Mouse (Mus musculus): ENCODE measurements around the gene Habp2. TPM values are rescaled to one million over a fixed set of nuclear protein-coding genes. Genes with fewer than 3 reads are reported as not detected.
"Not testable (repeated sequence)": the region's sequence is repeated elsewhere in the genome, so short reads cannot be mapped to it uniquely, and the experiment has no call there.

Gene Habp2
- polyA plus RNA-seq, 1 experiment from 2014 or later: 0.16 TPM

- no peaks in the 10 kb centered on the region for H3K9me3 ChIP-seq
- H3K27me3 ChIP-seq: no peaks in the 10 kb centered on the region
- no peak overlapping the region for H3K9ac ChIP-seq
- H3K36me3 ChIP-seq: no peaks in the 10 kb centered on the region
- no peak overlapping the region for H3K27ac ChIP-seq (replicated peaks)
- ATAC-seq (ENCODE audit: low FRiP score, low read depth): no peak
- WGBS: 74% methylated on average over 3 of the region's 3 CpGs
- peaks cover 22% of the 10 kb centered on the region for H3K4me1 ChIP-seq (replicated peaks)
- H3K4me2 ChIP-seq: no peak overlapping the region
- no peak overlapping the region for H3K4me3 ChIP-seq
Measured at GRCm38 (mm10) chr19:56346016-56346415, 59.1 kb downstream of the Habp2 start.

- H3K9me3 ChIP-seq: no peaks in the 10 kb centered on the region
- H3K27ac ChIP-seq (replicated peaks): no peak overlapping the region
- no peak overlapping the region for H3K9ac ChIP-seq
- no peaks in the 10 kb centered on the region for H3K27me3 ChIP-seq
- 39% methylated on average over 13 of the region's 13 CpGs for WGBS
- H3K4me1 ChIP-seq (replicated peaks): peaks cover 16% of the 10 kb centered on the region
- no peak for ATAC-seq (ENCODE audit: low FRiP score, low read depth)
- no peak overlapping the region for H3K4me3 ChIP-seq
- H3K4me2 ChIP-seq: no peak overlapping the region
- H3K36me3 ChIP-seq: no peaks in the 10 kb centered on the region
Measured at GRCm38 (mm10) chr19:56346750-56347149, 59.8 kb downstream of the Habp2 start.

- WGBS: 42% methylated on average over 6 of the region's 6 CpGs
- no peak overlapping the region for H3K4me3 ChIP-seq
Measured at GRCm38 (mm10) chr19:56349295-56349694, 62.4 kb downstream of the Habp2 start.

GRCm38 (mm10) chr19:56353689-56354088, 66.8 kb downstream of the Habp2 start:
- H3K27ac ChIP-seq (replicated peaks): no peak overlapping the region
- no peak overlapping the region for H3K4me2 ChIP-seq
- no peaks in the 10 kb centered on the region for H3K36me3 ChIP-seq
- WGBS: 93% methylated on average over 10 of the region's 10 CpGs
- H3K27me3 ChIP-seq: no peaks in the 10 kb centered on the region
- H3K4me1 ChIP-seq (replicated peaks): peaks cover 3% of the 10 kb centered on the region; the same call in 1 of the 2 replicates
- ATAC-seq (ENCODE audit: low FRiP score, low read depth): no peak
- H3K9ac ChIP-seq: no peak overlapping the region
- H3K9me3 ChIP-seq: no peaks in the 10 kb centered on the region
- H3K4me3 ChIP-seq: no peak overlapping the region

More at GRCm38 (mm10) chr19:56349295-56349694, 62.4 kb downstream of the Habp2 start:
- H3K36me3 ChIP-seq: no peaks in the 10 kb centered on the region
- H3K4me1 ChIP-seq (replicated peaks): peaks cover 7% of the 10 kb centered on the region
- H3K9me3 ChIP-seq: no peaks in the 10 kb centered on the region
- no peak overlapping the region for H3K9ac ChIP-seq
- no peaks in the 10 kb centered on the region for H3K27me3 ChIP-seq
- no peak overlapping the region for H3K27ac ChIP-seq (replicated peaks)
- H3K4me2 ChIP-seq: no peak overlapping the region
- no peak for ATAC-seq (ENCODE audit: low FRiP score, low read depth)

DNA sequence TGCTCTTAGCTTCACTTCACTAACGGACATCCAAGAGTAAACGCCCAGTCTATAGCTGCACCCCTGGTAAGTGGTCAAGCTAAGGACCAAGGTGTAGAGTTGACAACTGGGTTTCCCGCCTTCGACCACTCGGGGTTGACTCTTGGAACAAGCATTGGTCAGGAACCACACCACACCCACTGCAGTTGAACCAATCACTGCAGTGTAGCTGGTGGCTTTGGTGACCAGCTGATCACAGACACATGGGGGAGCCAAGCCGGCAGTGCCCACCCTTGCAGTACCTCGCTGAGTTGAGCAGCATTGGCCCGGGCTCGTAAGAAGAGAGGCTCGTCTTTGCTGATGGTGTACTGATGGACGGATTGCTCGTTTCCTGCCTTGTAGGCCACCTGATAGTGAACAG, 68.3 kb downstream of the Habp2 start:
- no peaks in the 10 kb centered on the region for H3K9me3 ChIP-seq
- 93% methylated on average over 12 of the region's 12 CpGs for WGBS
- H3K27ac ChIP-seq (replicated peaks): no peak overlapping the region
- H3K4me3 ChIP-seq: no peak overlapping the region
- no peak overlapping the region for H3K9ac ChIP-seq
- H3K36me3 ChIP-seq: no peaks in the 10 kb centered on the region
- H3K27me3 ChIP-seq: no peaks in the 10 kb centered on the region
- no peak overlapping the region for H3K4me2 ChIP-seq
- no peak for ATAC-seq (ENCODE audit: low FRiP score, low read depth)
- peaks cover 3% of the 10 kb centered on the region; the same call in 1 of the 2 replicates for H3K4me1 ChIP-seq (replicated peaks)

DNA sequence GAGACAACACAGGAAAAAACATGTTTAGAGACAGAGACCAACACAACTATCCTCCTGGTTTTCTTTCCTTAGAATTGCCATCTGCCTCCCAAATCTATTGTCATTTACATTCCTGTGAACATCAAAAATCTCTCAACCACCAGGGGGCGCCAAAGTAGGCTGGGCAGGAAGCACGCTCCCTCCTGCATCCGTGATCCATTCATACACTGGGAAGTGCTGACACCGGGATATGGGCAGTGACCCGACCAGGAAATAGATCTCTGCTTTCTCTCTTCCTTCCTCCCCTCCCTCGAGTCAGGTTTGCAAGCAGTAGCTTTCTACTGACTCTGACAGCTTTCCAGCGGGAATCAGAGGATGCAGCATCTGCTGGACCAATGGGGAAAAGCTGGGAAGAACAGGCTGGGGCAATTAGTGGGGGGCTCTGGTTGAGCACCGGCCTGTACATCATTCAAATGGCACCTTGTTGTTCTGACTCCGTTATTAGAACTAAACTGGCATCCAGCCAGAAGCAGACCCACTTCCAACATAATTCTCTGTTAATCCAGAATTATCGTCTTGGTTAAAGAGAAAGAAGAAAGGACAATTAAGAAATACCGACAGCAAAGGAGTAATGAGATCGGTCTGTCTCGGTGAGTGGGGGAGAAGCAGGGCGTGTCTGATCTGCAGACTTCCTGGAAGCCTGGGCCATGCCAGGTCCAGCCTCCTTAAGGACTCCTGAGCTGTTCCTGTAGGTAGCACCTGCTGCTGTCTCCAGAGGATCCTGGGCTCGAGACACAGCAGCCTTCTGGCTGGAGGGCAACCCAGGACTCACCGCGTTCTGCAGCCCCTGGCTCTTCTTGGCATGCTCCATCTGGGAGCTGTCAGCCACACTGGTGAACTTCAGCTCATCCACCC, 69.8 kb downstream of the Habp2 start:
- no peak for ATAC-seq (ENCODE audit: low FRiP score, low read depth)
- Histone ChIP-seq H3K36me3 (no peaks in the 10 kb centered on the region), H3K9ac (no peak overlapping the region), H3K4me3 (no peak overlapping the region), H3K27me3 (no peaks in the 10 kb centered on the region), H3K27ac (replicated peaks) (no peak overlapping the region), H3K9me3 (no peaks in the 10 kb centered on the region), H3K4me1 (replicated peaks) (peaks cover 3% of the 10 kb centered on the region; the same call in 1 of the 2 replicates), H3K4me2 (peak overlapping the region; percentile 18; the same call in 1 of the 2 replicates)
- 37% methylated on average over 17 of the region's 17 CpGs for WGBS

DNA sequence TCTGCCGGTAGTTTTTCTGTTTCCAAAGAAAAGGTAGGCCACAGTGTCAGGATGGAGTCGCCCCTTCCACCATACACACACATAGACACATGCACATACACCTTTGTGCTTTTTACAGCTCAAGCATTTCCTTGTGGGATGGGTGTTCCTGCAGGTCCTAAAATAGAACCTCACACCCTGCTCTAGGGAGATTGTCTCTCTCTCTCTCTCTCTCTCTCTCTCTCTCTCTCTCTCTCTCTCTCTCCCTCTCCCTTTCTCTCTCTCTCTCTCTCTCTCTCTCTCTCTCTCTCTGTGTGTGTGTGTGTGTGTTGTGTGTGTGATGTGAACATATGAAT, 70.4 kb downstream of the Habp2 start:
- not testable (repeated sequence) for H3K9ac ChIP-seq; H3K27me3 ChIP-seq; ATAC-seq (ENCODE audit: low FRiP score, low read depth); H3K4me3 ChIP-seq; H3K4me2 ChIP-seq; H3K4me1 ChIP-seq (replicated peaks); H3K36me3 ChIP-seq; H3K27ac ChIP-seq (replicated peaks); H3K9me3 ChIP-seq
- 76% methylated on average over 2 of the region's 2 CpGs for WGBS

- no peak for ATAC-seq (ENCODE audit: low FRiP score, low read depth)
- 73% methylated on average over 2 of the region's 2 CpGs for WGBS
- H3K4me2 ChIP-seq: no peak overlapping the region
Measured at GRCm38 (mm10) chr19:56358890-56359289, 72.0 kb downstream of the Habp2 start.

DNA sequence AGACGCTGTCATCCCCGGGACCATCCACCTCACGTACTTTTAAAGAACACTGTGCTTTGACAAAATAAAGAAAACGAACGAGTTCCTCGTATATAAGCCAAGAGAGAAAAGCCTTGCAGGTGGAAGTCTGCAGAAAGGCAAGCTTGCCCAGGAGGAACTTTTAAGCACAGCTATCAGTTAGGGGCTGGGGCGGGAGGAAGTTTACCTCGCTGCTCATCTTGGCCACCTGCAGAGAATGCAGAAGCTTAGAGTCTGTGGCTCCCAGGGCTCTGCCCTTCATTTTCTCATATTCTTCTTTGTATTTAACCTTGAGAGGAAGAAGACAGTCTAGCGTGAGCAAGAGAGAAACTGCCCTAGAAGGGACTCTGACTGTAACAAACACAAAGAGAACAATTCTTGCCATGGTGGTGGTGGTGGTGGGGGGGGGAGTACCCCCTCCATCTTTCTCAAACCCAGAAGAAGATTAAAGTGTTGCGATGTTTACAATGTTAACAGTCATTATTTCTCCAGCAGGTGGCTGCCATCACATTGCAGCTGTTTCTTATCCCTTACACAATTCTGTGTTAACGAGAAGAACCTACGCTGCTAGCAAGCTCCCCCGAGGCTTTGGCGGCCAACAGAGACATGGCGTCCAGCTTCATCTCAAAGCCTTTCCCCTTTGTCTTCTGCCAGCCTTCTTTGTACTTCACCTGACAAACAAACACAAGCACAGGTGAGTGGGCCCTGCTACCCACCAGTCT, 77.0 kb downstream of the Habp2 start:
- H3K4me3 ChIP-seq: no peak overlapping the region
- no peaks in the 10 kb centered on the region for H3K36me3 ChIP-seq
- peaks cover 7% of the 10 kb centered on the region; the same call in 1 of the 2 replicates for H3K4me1 ChIP-seq (replicated peaks)
- H3K9ac ChIP-seq: no peak overlapping the region
- no peak overlapping the region for H3K27ac ChIP-seq (replicated peaks)
- WGBS: 73% methylated on average over 15 of the region's 15 CpGs
- no peak for ATAC-seq (ENCODE audit: low FRiP score, low read depth)
- no peak overlapping the region for H3K4me2 ChIP-seq
- H3K9me3 ChIP-seq: no peaks in the 10 kb centered on the region
- no peaks in the 10 kb centered on the region for H3K27me3 ChIP-seq

More at GRCm38 (mm10) chr19:56358890-56359289, 72.0 kb downstream of the Habp2 start:
- Histone ChIP-seq H3K27ac (replicated peaks) (no peak overlapping the region), H3K27me3 (no peaks in the 10 kb centered on the region), H3K36me3 (no peaks in the 10 kb centered on the region), H3K9ac (no peak overlapping the region), H3K9me3 (no peaks in the 10 kb centered on the region), H3K4me1 (replicated peaks) (peaks cover 6% of the 10 kb centered on the region; the same call in 1 of the 2 replicates), H3K4me3 (no peak overlapping the region)

- no peak for ATAC-seq (ENCODE audit: low FRiP score, low read depth)
- peaks cover 7% of the 10 kb centered on the region; the same call in 1 of the 2 replicates for H3K4me1 ChIP-seq (replicated peaks)
- no peaks in the 10 kb centered on the region for H3K9me3 ChIP-seq
- H3K36me3 ChIP-seq: no peaks in the 10 kb centered on the region
- H3K4me2 ChIP-seq: no peak overlapping the region
- no peak overlapping the region for H3K27ac ChIP-seq (replicated peaks)
- no peaks in the 10 kb centered on the region for H3K27me3 ChIP-seq
- 83% methylated on average over 8 of the region's 8 CpGs for WGBS
- no peak overlapping the region for H3K4me3 ChIP-seq
- H3K9ac ChIP-seq: no peak overlapping the region
Measured at GRCm38 (mm10) chr19:56364563-56364962, 77.6 kb downstream of the Habp2 start.

DNA sequence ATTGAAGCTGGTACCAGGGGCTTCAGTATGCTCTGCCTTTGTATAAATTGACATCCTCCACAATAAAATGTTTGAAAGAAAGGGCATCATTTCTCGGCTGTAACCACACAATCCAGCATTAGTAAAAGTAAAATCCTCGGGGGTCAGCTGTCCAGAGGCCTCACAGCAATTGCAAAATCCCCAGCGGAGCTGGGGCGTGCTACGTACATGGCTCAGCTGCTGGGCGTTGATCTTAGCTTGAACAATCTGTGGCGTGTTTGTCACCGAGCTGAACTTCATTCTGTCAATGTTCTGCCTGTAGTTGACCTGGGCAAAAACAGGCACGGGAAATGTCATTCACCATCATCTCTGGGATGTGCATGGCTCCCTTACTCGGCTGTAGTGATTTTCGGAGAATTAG, 79.2 kb downstream of the Habp2 start:
- H3K4me1 ChIP-seq (replicated peaks): peaks cover 7% of the 10 kb centered on the region; the same call in 1 of the 2 replicates
- H3K4me2 ChIP-seq: no peak overlapping the region
- no peak overlapping the region for H3K9ac ChIP-seq
- no peaks in the 10 kb centered on the region for H3K9me3 ChIP-seq
- no peak overlapping the region for H3K27ac ChIP-seq (replicated peaks)
- ATAC-seq (ENCODE audit: low FRiP score, low read depth): no peak
- H3K27me3 ChIP-seq: no peaks in the 10 kb centered on the region
- WGBS: 77% methylated on average over 11 of the region's 11 CpGs
- no peaks in the 10 kb centered on the region for H3K36me3 ChIP-seq
- no peak overlapping the region for H3K4me3 ChIP-seq

- 73% methylated on average over 9 of the region's 9 CpGs for WGBS
Measured at GRCm38 (mm10) chr19:56366625-56367024, 79.7 kb downstream of the Habp2 start.

More at GRCm38 (mm10) chr19:56366625-56367024, 79.7 kb downstream of the Habp2 start:
- no peak for ATAC-seq (ENCODE audit: low FRiP score, low read depth)
- H3K27ac ChIP-seq (replicated peaks): no peak overlapping the region
- H3K9me3 ChIP-seq: no peaks in the 10 kb centered on the region
- H3K4me3 ChIP-seq: no peak overlapping the region
- no peaks in the 10 kb centered on the region for H3K36me3 ChIP-seq
- H3K9ac ChIP-seq: no peak overlapping the region
- H3K4me1 ChIP-seq (replicated peaks): peaks cover 7% of the 10 kb centered on the region; the same call in 1 of the 2 replicates
- H3K4me2 ChIP-seq: no peak overlapping the region
- no peaks in the 10 kb centered on the region for H3K27me3 ChIP-seq

Measured in hindbrain, embryonic 15.5 days (tissue).